Mouse (Mus musculus) urinary bladder, postnatal 4 days (tissue): ENCODE results near the gene Rhof.
A peak's percentile ranks its signal among the peaks of the same experiment; 100 is the strongest.

Source experiments
- DNase-seq, 2 experiments: peaks; one replicate each; pipeline ENCODE4 v3.0.0; 2021 to 2022; ENCODE audit warnings: low spot score in 2 of 2

Rhof gene

GRCm38 (mm10) chr5:123110296-123110721, 22.2 kb downstream of the Rhof start:
- no peak for DNase-seq

DNA sequence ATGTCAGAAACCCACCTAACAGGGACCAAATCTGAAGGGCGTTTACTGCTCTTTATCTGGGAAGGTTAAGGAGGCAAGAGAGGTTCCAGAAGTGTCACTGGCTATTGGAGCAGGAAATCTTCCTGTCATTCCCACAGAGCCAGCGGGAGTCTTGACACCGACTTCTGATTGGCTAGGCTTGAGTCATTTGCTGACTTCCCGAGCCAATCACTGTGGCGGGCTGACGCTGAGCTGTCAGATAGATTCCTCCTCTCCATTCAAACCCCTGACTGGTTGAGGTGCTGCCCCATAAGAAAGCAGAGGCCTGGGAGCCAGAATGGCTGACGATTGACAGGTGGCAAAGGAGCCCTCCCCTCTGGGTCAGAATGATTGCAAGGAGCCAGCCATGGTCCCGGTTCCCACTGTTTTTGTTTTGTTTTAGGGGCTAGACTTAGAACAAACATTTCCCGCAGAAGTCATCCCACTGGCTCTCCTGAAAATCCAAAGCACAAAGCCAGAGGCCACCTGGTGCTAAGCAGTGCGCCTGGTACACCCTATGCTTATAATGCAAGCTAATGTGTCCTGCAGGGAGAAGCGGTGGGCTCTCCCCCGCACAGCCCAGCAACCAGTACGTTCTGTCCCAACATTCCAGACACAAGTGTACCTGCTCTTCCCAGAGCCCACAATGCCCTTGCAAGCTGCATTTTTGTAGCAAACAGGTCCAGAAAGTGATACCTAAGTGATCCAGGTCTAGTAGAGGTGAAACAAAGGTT, 22.9 kb downstream of the Rhof start:
- DNase-seq, result no peak

- no peak for DNase-seq
These were observed 27.7 kb downstream of the Rhof start for GRCm38 (mm10) chr5:123104769-123105168.

GRCm38 (mm10) chr5:123103556-123103955, 28.9 kb downstream of the Rhof start:
- no peak for DNase-seq

- no peak for DNase-seq
These were observed 30.1 kb downstream of the Rhof start for GRCm38 (mm10) chr5:123102376-123102775.

GRCm38 (mm10) chr5:123098487-123098886, 34.0 kb downstream of the Rhof start:
- DNase-seq, result no peak

DNA sequence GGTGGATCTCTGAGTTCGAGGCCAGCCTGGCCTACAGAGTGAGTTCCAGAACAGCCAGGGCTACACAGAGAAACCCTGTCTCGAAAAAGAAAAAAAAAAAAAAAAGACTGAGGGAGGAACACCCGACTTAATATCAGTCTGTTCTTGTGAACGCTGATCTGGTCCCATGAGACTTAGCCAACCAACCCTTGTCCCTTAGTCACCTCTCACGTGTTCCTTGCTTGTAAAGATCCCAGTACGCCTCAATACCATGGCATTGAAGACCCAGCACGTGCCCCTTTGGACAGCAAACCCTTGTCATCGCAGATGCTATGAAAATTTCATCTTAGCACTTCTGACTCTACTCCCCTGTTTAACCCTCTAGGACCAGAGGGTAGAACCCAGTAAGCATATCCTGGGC, 36.2 kb downstream of the Rhof start:
- DNase-seq, result no peak

GRCm38 (mm10) chr5:123094238-123094991, 38.1 kb downstream of the Rhof start:
- no peak for DNase-seq

DNA sequence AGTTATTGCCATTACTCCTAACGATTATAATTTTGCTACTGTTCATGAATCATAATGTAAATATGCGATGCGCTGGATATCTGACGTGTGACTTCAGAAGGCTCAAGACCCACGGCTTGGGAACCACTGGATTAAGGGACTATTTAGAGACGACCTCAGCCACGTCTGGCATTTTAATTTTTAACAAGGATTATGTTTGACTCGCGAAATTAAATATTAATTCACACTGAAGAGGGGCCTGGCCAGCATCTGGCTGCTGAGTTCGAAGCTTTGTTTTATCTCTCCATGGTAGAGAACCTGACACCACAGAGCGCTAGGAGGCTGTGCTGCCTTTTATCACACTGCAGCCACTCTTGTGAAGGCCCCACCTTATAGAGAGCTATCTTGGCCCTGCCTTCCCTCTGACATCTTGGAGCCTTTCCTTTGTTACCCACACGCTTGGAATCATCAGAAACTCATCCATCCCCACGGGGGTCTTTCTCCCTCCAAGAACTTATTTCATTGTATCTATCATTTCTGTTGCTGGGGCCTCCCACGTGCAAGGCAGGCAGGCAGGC, 39.3 kb downstream of the Rhof start:
- no peak for DNase-seq

- DNase-seq, result no peak
These were observed 41.8 kb downstream of the Rhof start for GRCm38 (mm10) chr5:123090560-123091306.

DNA sequence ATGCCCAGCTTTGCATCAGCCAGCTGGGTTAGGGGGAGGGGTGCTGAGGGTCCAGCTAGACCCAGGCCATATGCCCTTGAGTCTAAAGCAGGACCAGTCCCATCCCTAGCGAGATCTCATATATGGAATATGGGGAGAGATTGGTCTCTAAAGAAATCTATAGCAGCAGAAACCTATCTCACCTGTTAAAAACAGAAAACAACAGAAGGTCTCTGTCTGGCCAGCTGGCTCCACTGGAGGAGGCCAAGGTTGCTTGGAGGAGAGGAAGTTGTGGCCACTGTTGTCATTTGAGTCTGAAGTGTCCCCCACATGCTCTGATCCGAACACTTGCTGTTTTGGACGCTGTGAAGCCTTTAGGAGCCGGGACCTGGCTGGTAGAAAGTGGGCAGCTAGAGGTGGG, 43.7 kb downstream of the Rhof start:
- DNase-seq, result no peak

GRCm38 (mm10) chr5:123086501-123086900, 46.0 kb downstream of the Rhof start:
- DNase-seq, result no peak

DNA sequence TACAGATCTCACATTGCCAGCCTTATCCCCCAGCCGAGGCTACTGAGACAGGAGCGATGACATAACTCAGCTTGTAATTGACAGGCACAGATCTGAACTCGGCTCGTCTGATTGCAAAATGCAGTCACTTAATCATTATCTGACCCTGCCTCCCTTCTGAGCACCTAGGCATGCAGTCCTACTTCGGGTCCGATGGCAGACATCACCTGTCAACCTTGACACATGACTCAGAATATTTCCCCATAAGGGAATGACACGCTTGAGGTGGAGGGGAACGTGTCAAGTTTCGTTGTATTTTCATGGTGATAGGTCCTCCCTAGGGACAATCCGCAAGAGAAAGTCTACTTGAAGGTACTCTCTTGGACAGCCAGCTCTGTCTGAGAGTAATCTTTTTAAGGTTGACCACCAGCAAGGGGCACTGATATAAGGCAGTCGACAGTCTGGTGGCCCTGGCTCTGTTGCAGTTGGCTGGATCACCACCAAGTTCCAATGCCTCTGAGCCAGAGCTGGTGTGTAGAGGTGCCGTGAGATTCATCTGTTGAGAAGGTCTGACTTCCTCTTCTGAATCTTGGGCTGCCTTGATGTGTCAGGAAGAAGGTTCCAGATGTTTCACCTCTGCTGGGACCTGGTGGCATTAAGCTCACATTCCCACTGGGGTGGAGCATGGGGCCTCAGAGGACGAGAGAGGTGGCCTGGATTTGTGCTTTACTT, 49.0 kb downstream of the Rhof start:
- DNase-seq, result no peak

- no peak for DNase-seq
These were observed 52.0 kb downstream of the Rhof start for GRCm38 (mm10) chr5:123080510-123080909.

GRCm38 (mm10) chr5:123080041-123080440, 52.5 kb downstream of the Rhof start:
- DNase-seq, result no peak

- no peak for DNase-seq
These were observed 52.9 kb downstream of the Rhof start for GRCm38 (mm10) chr5:123079568-123079967.

GRCm38 (mm10) chr5:123076419-123077281, 55.8 kb downstream of the Rhof start:
- no peak for DNase-seq

- peak; percentile 92 to 94 for DNase-seq
These were observed 56.7 kb downstream of the Rhof start for GRCm38 (mm10) chr5:123075576-123076418.

DNA sequence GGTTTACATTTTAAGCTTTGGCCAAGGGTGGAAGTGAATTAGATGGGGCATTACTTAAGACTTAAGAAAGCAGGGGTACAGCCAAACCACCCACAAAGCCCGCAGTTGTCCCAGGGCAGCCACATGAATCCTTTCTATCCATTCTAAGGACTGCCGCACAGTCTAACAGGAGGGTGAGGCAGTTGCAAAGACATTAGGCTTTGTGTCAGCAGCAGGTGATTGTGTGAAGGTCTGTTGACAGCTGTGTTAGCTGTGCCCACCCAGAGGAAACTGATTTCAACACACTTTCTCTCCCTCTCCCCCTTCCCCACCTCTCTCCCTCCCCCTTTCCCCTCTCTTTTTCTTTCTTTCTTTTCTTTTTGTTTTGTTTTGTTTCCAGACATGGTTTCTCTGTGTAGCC, 63.8 kb downstream of the Rhof start:
- DNase-seq, result no peak

DNA sequence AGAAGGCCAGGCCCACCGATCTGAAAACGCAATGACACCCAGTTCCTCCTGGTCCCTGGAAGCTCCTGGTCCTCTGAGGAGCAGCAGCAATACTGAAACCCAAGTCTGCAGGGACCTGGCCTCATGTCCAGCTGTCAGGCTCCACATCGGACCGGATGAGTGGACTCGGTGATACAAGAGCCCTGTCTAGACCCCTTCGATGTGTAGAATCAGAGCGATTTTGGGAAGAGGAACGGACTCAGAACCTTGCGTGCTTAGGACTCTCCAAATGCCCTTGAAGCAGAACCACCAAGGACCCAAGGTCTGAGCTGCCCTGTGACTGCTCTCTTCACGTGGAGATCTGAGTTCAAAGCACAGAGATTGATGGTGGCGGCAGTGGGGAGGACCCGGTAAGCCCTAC, 64.4 kb downstream of the Rhof start, which contains the start of gene Tmem120b:
Gene Tmem120b (plus strand): TSS at position 301 of the 400 bp plus-strand sequence.
- DNase-seq, result no peak
